Mouse (Mus musculus): ENCODE measurements around the gene Tdrd12. TPM values are rescaled to one million over a fixed set of nuclear protein-coding genes. Genes with fewer than 3 reads are reported as not detected.
A peak's percentile ranks its signal among the peaks of the same experiment; 100 is the strongest.

Gene Tdrd12
- polyA plus RNA-seq, 1 experiment: 0.54 TPM

- no peaks in the 10 kb centered on the region for H3K27me3 ChIP-seq (ENCODE audit: control insufficient read depth, insufficient read depth, low read length)
- no peak overlapping the region for H3K4me3 ChIP-seq (replicated peaks; ENCODE audit: insufficient read depth, low read depth, low read length)
- no peak for DNase-seq
- 64% methylated on average over 11 of the region's 11 CpGs for WGBS
- no peak for TF ChIP-seq CTCF (IDR thresholded peaks at IDR 0.05; ENCODE audit: borderline replicate concordance, insufficient read depth, low read depth, low read length)
- TF ChIP-seq POLR2A (IDR thresholded peaks at IDR 0.05; ENCODE audit: borderline replicate concordance, insufficient read depth, low read length): no peak
- no peaks in the 10 kb centered on the region for H3K4me1 ChIP-seq (ENCODE audit: control insufficient read depth, insufficient read depth, low read length)
- no peak overlapping the region for H3K27ac ChIP-seq (ENCODE audit: insufficient read depth, low read length)
These were observed 25.5 kb upstream of the Tdrd12 start for GRCm38 (mm10) chr7:35563071-35563470.

DNA sequence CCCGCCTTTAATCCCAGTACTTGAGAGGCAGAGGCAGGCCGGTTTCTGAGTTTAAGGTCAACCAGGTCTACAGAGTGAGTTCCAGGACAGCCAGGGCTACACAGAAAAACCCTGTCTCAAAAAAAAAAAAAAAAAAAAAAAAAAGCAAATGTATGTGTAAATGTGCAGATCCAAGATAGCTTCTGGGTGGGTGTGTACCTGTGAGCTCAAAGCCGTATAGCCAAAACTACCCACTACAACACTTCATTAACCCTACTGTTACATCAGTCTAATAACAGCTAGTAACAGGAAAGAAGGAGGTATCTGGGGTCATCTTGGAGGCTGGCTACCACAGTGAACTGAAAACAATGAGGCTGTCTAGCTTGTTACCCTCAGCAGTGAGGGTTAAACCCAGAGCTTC, 22.3 kb upstream of the Tdrd12 start:
- 93% methylated on average over 3 of the region's 3 CpGs for WGBS
- TF ChIP-seq CTCF (IDR thresholded peaks at IDR 0.05; ENCODE audit: borderline replicate concordance, insufficient read depth, low read depth, low read length) (no peak), POLR2A (IDR thresholded peaks at IDR 0.05; ENCODE audit: borderline replicate concordance, insufficient read depth, low read length) (no peak)
- Histone ChIP-seq H3K27me3 (ENCODE audit: control insufficient read depth, insufficient read depth, low read length) (no peaks in the 10 kb centered on the region), H3K4me3 (replicated peaks; ENCODE audit: insufficient read depth, low read depth, low read length) (no peak overlapping the region), H3K27ac (ENCODE audit: insufficient read depth, low read length) (no peak overlapping the region), H3K4me1 (ENCODE audit: control insufficient read depth, insufficient read depth, low read length) (no peaks in the 10 kb centered on the region)
- DNase-seq: no peak

- Histone ChIP-seq H3K4me1 (ENCODE audit: control insufficient read depth, insufficient read depth, low read length) (peaks cover 4% of the 10 kb centered on the region; the same call in 1 of the 2 replicates), H3K27me3 (ENCODE audit: control insufficient read depth, insufficient read depth, low read length) (no peaks in the 10 kb centered on the region), H3K4me3 (replicated peaks; ENCODE audit: insufficient read depth, low read depth, low read length) (no peak overlapping the region), H3K27ac (ENCODE audit: insufficient read depth, low read length) (no peak overlapping the region)
- DNase-seq: no peak
- WGBS: 37% methylated on average over 2 of the region's 2 CpGs
- TF ChIP-seq CTCF (IDR thresholded peaks at IDR 0.05; ENCODE audit: borderline replicate concordance, insufficient read depth, low read depth, low read length) (no peak), POLR2A (IDR thresholded peaks at IDR 0.05; ENCODE audit: borderline replicate concordance, insufficient read depth, low read length) (no peak)
These were observed 21.1 kb upstream of the Tdrd12 start for GRCm38 (mm10) chr7:35558681-35559080.

DNA sequence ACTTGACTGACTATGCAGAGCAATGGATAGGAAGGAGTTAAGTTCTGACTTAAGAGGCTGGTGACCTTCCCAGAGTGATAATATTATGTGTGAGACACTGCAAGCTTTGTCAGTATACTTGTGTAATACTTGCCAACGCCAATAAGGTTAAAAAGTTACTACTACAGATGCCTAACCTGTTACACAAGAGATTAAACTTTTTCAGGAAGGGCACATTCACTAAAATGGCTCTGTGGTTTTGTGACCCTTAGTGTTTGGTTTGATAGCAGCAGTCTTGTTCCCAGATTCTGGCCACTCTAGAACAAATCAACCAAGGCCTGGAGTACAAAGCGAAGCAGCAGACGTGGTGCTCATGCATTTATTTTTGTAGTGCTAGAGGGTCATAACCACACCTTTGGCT, 20.0 kb upstream of the Tdrd12 start:
- no peak overlapping the region for H3K4me3 ChIP-seq (replicated peaks; ENCODE audit: insufficient read depth, low read depth, low read length)
- H3K27ac ChIP-seq (ENCODE audit: insufficient read depth, low read length): no peak overlapping the region
- DNase-seq: no peak
- H3K4me1 ChIP-seq (ENCODE audit: control insufficient read depth, insufficient read depth, low read length): peaks cover 4% of the 10 kb centered on the region; the same call in 1 of the 2 replicates
- WGBS: 85% methylated on average over 3 of the region's 3 CpGs
- no peaks in the 10 kb centered on the region for H3K27me3 ChIP-seq (ENCODE audit: control insufficient read depth, insufficient read depth, low read length)
- TF ChIP-seq POLR2A (IDR thresholded peaks at IDR 0.05; ENCODE audit: borderline replicate concordance, insufficient read depth, low read length) (no peak), CTCF (IDR thresholded peaks at IDR 0.05; ENCODE audit: borderline replicate concordance, insufficient read depth, low read depth, low read length) (no peak)

GRCm38 (mm10) chr7:35556905-35557304, 19.4 kb upstream of the Tdrd12 start:
- no peak for DNase-seq
- Histone ChIP-seq H3K4me1 (ENCODE audit: control insufficient read depth, insufficient read depth, low read length) (peaks cover 4% of the 10 kb centered on the region; the same call in 1 of the 2 replicates), H3K27ac (ENCODE audit: insufficient read depth, low read length) (no peak overlapping the region), H3K27me3 (ENCODE audit: control insufficient read depth, insufficient read depth, low read length) (no peaks in the 10 kb centered on the region), H3K4me3 (replicated peaks; ENCODE audit: insufficient read depth, low read depth, low read length) (no peak overlapping the region)
- no peak for TF ChIP-seq POLR2A (IDR thresholded peaks at IDR 0.05; ENCODE audit: borderline replicate concordance, insufficient read depth, low read length)
- 90% methylated on average over 5 of the region's 5 CpGs for WGBS

- DNase-seq: no peak
- Histone ChIP-seq H3K27me3 (ENCODE audit: control insufficient read depth, insufficient read depth, low read length) (no peaks in the 10 kb centered on the region), H3K4me3 (replicated peaks; ENCODE audit: insufficient read depth, low read depth, low read length) (peak within 1 kb of the TSS; percentile 79), H3K27ac (ENCODE audit: insufficient read depth, low read length) (peak within 1 kb of the TSS; percentile 97), H3K4me1 (ENCODE audit: control insufficient read depth, insufficient read depth, low read length) (peaks cover 4% of the 10 kb centered on the region; the same call in 1 of the 2 replicates)
- TF ChIP-seq CTCF (IDR thresholded peaks at IDR 0.05; ENCODE audit: borderline replicate concordance, insufficient read depth, low read depth, low read length) (no peak), POLR2A (IDR thresholded peaks at IDR 0.05; ENCODE audit: borderline replicate concordance, insufficient read depth, low read length) (no peak)
- 72% methylated on average over 4 of the region's 4 CpGs for WGBS
These were observed 18.7 kb upstream of the Tdrd12 start, which contains the start of gene Nudt19 for GRCm38 (mm10) chr7:35556205-35556603. Nudt19 (minus strand) TSS chr7:35556304.

DNA sequence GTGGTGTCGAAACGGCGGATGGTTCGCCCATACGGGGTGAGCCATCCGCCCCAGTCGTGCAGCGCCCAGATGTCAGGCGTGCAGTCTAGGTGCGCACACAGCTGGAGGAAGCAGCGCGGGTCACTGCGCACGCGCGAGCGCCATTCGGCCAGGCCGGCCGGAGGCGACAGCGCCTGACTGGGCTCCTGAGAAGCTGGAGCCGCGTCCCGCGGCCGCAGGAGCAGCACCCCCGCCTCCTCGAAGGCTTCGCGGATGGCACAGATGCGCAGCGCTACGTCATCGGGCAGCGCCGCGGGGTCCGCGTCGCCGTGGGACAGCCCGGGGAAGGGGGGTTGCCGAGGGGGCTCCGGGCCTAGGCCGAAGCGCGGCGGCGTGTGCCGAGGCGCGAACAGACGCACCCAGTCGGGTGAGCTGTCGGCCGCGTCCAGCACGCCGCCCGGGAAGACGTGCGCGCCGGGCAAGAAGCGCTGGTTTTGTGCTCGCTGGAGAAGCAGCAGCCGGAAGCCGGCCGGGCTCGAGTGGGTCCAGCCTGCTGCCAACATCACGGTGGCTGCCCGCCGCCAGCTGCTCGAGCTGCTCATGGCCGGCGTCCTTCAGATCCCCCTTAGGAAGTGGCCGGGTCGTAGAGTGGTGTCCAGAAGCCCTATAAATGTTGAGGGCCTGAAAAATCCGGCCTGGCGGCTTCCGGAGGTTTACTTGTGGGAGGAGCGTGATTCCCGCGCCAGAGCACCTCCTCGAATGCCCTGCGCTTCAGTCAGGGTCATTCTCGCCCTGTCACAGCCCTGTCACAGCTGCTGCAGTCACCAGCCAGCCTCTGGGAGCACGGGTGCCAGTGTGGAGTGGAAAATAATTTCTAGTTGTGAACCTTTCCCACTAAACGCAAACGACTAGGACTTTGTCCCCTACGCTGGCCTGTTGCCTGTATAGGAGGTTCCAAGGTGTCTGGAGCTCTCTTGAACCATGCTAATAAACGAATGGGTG, 18.0 kb upstream of the Tdrd12 start:
- TF ChIP-seq POLR2A (IDR thresholded peaks at IDR 0.05; ENCODE audit: borderline replicate concordance, insufficient read depth, low read length) (peak; percentile 79), CTCF (IDR thresholded peaks at IDR 0.05; ENCODE audit: borderline replicate concordance, insufficient read depth, low read depth, low read length) (no peak)
- Histone ChIP-seq H3K27ac (ENCODE audit: insufficient read depth, low read length) (peak overlapping the region; percentile 97), H3K4me1 (ENCODE audit: control insufficient read depth, insufficient read depth, low read length) (peaks cover 4% of the 10 kb centered on the region; the same call in 1 of the 2 replicates), H3K4me3 (replicated peaks; ENCODE audit: insufficient read depth, low read depth, low read length) (peak overlapping the region; percentile 79), H3K27me3 (ENCODE audit: control insufficient read depth, insufficient read depth, low read length) (no peaks in the 10 kb centered on the region)
- peak; percentile 87 to 89 for DNase-seq
- under 1% methylated on average over 93 of the region's 93 CpGs for WGBS
